Mouse (Mus musculus) forebrain, embryonic 11.5 days (tissue): ENCODE data around the gene Cradd. TPM values are rescaled to one million over a fixed set of nuclear protein-coding genes. Genes with fewer than 3 reads are reported as not detected.
A peak's percentile ranks its signal among the peaks of the same experiment; 100 is the strongest.

Source experiments
- ATAC-seq: fragments of 200-750 bp; cut with Nextera tagmentation; replicated peaks from 2 replicates; pipeline ENCODE4 v1.8.0; 2017; ENCODE audit warnings: moderate TSS enrichment; ENCODE audit not compliant: low FRiP score
- DNase-seq: peaks from one replicate; pipeline ENCODE4 v3.0.0-alpha.2; 2017; ENCODE audit warnings: low spot score
- H3K27ac ChIP-seq: fragments of 300-500 bp; sonication (generic); 2 replicates; pipeline ENCODE4 v1.5.1; 2014; ENCODE audit warnings: low read depth, low read length
- H3K27me3 ChIP-seq: fragments of 300-500 bp; sonication (generic); 2 replicates; pipeline ENCODE4 v1.6.1; 2014; ENCODE audit warnings: mild to moderate bottlenecking, low read length, mixed read lengths; ENCODE audit not compliant: control insufficient read depth, insufficient read depth
- H3K36me3 ChIP-seq: fragments of 300-500 bp; sonication (generic); 2 replicates; pipeline ENCODE4 v1.6.1; 2014; ENCODE audit warnings: mild to moderate bottlenecking, low read length, moderate library complexity, mixed read lengths; ENCODE audit not compliant: control insufficient read depth, insufficient read depth
- H3K4me1 ChIP-seq: fragments of 300-500 bp; sonication (generic); replicated peaks from 2 replicates; pipeline ENCODE4 v1.6.1; 2014; ENCODE audit warnings: low read length, mixed read lengths; ENCODE audit not compliant: control insufficient read depth, insufficient read depth
- H3K4me2 ChIP-seq: fragments of 300-500 bp; sonication (generic); 2 replicates; pipeline ENCODE4 v1.6.1; 2014; ENCODE audit warnings: low read depth, mild to moderate bottlenecking, low read length, moderate library complexity, mixed read lengths; ENCODE audit not compliant: severe bottlenecking
- H3K4me3 ChIP-seq: fragments of 300-500 bp; sonication (generic); 2 replicates; pipeline ENCODE4 v1.5.1; 2014; ENCODE audit warnings: low read depth, low read length
- H3K9ac ChIP-seq: fragments of 300-500 bp; sonication (generic); 2 replicates; pipeline ENCODE4 v1.6.1; 2014; ENCODE audit warnings: low read length
- H3K9me3 ChIP-seq: fragments of 300-500 bp; sonication (generic); 2 replicates; pipeline ENCODE4 v1.6.1; 2016; ENCODE audit warnings: low read length, mixed read lengths; ENCODE audit not compliant: control insufficient read depth
- WGBS: fragments of 180-500 bp; shearing (Covaris S2); extraction: QIAGEN DNeasy Blood & Tissue Kit; methylation state at CpG from one replicate; pipeline ENCODE4 v1.1.7; 2014; 5-methylcytosine and 5-hydroxymethylcytosine counted together
- polyA plus RNA-seq: library from polyadenylated mRNA; unstranded; fragments of >200 nt; fragmentation: Nextera tagmentation; extraction: Ambion mirVana; gene quantifications from 2 replicates; pipeline ENCODE4 v1.2.1, GENCODE M21; 2014

The Cradd gene
- polyA plus RNA-seq, 1 experiment from 2014 or later = 16.6 TPM

DNA sequence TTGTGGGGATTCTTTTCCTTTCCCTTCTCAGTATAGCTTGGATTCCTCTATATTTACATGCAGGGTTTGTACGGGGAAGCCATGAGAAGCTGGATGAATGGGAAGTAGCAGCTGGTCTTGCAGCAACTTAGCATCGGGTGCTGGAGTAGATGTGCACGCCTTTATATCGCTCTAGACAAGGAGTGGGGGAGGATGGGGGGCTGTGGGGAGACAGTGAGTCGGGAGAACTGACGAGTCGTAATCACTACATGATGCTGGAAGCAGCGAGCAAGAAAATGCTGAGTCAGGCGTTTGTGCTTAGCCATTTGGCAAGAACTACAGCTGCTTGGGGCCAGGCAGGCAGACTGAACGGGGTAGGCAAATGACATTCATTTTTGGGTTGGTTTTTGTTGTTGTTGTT is 142.4 kb downstream of the Cradd start:
- H3K9me3 ChIP-seq = no peaks in the 10 kb centered on the region
- no peaks in the 10 kb centered on the region for H3K27me3 ChIP-seq
- H3K27ac ChIP-seq = no peak overlapping the region
- no peaks in the 10 kb centered on the region for H3K4me1 ChIP-seq
- H3K4me3 ChIP-seq = no peak overlapping the region
- ATAC-seq (no peak), DNase-seq (no peak)
- no peak overlapping the region for H3K4me2 ChIP-seq
- 82% methylated on average over 10 of the region's 10 CpGs for WGBS
- no peak overlapping the region for H3K9ac ChIP-seq
- no peaks in the 10 kb centered on the region for H3K36me3 ChIP-seq

DNA sequence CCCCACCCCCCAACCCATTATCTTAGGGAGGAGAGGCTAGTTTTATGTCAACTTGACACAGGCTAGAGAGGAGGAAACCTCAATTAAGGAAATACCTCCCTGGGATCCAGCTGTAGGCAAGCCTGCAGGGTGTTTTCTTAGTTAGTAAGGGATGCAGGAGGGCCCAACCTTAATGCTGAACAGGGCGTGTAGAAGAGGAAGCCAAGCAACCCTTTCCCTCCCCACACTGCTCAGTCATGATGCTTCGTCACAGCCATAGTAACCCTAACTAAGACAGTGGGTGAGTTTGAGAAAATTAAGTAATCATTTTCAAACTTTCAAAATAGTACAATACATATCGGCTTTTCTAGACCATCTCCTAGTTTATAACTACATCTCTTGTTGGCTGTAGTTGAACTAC is 143.0 kb downstream of the Cradd start:
- WGBS = 90% methylated on average over 3 of the region's 3 CpGs
- ATAC-seq = no peak

DNA sequence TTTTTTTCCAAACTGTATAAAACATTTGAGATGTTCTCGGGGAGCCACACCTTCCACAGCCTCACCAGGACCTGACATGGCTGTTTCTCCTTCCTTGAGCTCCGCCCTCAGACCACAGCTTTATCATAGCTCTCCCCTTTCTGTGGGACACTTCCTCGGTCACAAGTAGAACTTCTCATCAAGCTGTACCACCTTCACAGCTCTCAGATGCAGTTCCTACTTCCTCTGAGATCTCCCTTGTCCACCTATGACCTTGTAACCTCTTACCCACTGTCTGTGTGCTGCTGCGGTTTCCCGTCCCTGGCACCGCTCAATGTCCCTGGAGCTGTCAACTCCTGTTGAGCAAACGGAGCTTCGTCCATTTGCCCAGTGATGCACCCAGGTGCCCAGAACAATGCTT is 143.8 kb downstream of the Cradd start:
- ATAC-seq (no peak), DNase-seq (no peak)
- H3K27ac ChIP-seq = no peak overlapping the region
- H3K27me3 ChIP-seq = no peaks in the 10 kb centered on the region
- 92% methylated on average over 8 of the region's 8 CpGs for WGBS
- H3K4me1 ChIP-seq = peaks cover 4% of the 10 kb centered on the region; the same call in 1 of the 2 replicates
- H3K9me3 ChIP-seq = no peaks in the 10 kb centered on the region
- no peaks in the 10 kb centered on the region for H3K36me3 ChIP-seq
- H3K4me2 ChIP-seq = no peak overlapping the region
- no peak overlapping the region for H3K4me3 ChIP-seq
- no peak overlapping the region for H3K9ac ChIP-seq

More for the DNA sequence above, 143.0 kb downstream of the Cradd start:
- H3K4me1 ChIP-seq = no peaks in the 10 kb centered on the region
- DNase-seq = no peak
- H3K4me3 ChIP-seq = no peak overlapping the region
- H3K36me3 ChIP-seq = no peaks in the 10 kb centered on the region
- no peak overlapping the region for H3K4me2 ChIP-seq
- H3K9ac ChIP-seq = no peak overlapping the region
- no peaks in the 10 kb centered on the region for H3K9me3 ChIP-seq
- H3K27me3 ChIP-seq = no peaks in the 10 kb centered on the region
- H3K27ac ChIP-seq = no peak overlapping the region

DNA sequence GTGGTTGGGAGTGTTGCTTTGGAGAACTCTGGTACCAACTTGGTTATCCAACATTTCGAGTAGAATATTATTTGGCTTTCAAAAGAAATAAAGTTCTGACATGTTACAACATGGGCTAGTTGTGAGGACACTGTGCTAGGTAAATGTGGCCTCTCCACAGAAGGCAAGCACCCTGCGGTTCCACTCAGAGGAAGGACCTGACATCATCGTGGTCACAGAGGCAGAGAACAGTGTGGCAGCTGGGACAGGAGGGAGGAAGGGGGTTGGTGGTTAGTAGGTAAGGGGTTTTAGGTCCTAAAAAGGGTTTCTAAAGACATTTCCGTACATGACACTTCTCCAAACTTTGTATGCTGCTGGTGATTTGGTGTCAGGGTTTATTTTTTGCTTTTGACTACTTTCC is 145.1 kb downstream of the Cradd start:
- Histone ChIP-seq H3K9ac (no peak overlapping the region), H3K4me3 (no peak overlapping the region), H3K27ac (no peak overlapping the region), H3K27me3 (no peaks in the 10 kb centered on the region), H3K36me3 (no peaks in the 10 kb centered on the region), H3K4me2 (no peak overlapping the region), H3K4me1 (peaks cover 4% of the 10 kb centered on the region; the same call in 1 of the 2 replicates), H3K9me3 (no peaks in the 10 kb centered on the region)
- 83% methylated on average over 4 of the region's 4 CpGs for WGBS
- ATAC-seq (no peak), DNase-seq (no peak)

DNA sequence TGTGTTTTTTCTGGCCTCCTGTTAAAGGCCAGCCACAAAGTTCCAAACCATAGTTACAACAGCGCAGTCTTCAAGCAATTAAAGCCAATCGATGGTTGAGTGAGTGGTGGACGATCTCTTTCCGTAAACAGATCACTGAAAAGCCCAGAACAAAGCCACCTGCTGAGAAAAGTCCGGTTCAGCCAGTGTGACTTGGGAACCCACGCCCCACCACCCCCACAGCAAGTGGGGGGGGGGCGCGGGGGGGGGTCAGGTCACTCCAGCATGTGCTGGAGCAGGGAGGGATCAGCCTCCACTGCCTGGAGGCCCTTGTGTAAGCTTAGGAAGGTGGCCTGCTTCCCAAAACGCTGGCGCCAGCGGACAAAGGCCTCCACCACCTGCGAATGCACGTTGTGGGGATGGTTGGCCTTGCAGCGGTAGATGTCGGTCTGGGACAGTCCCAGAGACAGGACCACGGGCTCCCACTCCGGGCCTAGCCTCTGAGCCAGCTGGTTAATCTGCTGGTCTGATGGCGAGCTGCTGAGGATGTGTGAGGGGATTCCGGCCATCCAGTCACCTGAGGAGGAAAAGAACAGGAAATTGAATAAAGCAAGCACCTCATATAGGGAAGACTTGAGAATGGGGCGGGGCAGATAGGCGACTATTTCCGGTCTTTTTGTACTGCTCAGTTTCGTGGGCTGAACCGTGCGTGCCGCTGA is 148.4 kb downstream of the Cradd start:
- Histone ChIP-seq H3K27me3 (no peaks in the 10 kb centered on the region), H3K9me3 (no peaks in the 10 kb centered on the region), H3K4me3 (no peak overlapping the region), H3K4me2 (no peak overlapping the region), H3K4me1 (peaks cover 4% of the 10 kb centered on the region; the same call in 1 of the 2 replicates), H3K36me3 (no peaks in the 10 kb centered on the region), H3K9ac (peak overlapping the region; percentile 20), H3K27ac (no peak overlapping the region)
- ATAC-seq = 0 out of 2 replicates have a peak, but pooled peaks have one; percentile 42
- WGBS = 41% methylated on average over 26 of the region's 26 CpGs
- peak; percentile 58 for DNase-seq

DNA sequence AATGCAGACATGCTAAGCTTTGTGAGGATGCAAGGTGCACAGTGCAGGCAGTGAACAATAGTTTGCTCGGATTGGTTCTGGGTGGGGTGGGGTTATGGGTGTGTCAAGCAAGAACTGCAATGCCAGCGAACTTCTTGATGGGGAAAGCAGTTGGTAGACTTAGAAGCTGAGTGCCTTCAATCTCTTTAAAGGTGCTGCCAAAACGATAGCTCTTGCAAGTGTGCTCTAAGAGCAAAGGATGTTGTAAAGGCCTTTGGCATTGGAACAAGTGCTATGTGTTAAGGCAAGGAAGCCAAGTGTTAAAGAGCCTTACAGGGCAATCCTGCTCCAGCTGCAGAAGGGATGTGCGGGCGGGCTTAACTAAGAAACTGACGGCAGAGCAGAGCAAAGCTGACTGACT is 149.7 kb downstream of the Cradd start:
- no peak overlapping the region for H3K27ac ChIP-seq
- H3K27me3 ChIP-seq = no peaks in the 10 kb centered on the region
- 68% methylated on average over 6 of the region's 6 CpGs for WGBS
- H3K4me2 ChIP-seq = no peak overlapping the region
- no peaks in the 10 kb centered on the region for H3K9me3 ChIP-seq
- DNase-seq = no peak
- H3K4me1 ChIP-seq = peaks cover 4% of the 10 kb centered on the region; the same call in 1 of the 2 replicates
- no peak for ATAC-seq
- no peak overlapping the region for H3K4me3 ChIP-seq
- H3K9ac ChIP-seq = no peak overlapping the region
- no peaks in the 10 kb centered on the region for H3K36me3 ChIP-seq

DNA sequence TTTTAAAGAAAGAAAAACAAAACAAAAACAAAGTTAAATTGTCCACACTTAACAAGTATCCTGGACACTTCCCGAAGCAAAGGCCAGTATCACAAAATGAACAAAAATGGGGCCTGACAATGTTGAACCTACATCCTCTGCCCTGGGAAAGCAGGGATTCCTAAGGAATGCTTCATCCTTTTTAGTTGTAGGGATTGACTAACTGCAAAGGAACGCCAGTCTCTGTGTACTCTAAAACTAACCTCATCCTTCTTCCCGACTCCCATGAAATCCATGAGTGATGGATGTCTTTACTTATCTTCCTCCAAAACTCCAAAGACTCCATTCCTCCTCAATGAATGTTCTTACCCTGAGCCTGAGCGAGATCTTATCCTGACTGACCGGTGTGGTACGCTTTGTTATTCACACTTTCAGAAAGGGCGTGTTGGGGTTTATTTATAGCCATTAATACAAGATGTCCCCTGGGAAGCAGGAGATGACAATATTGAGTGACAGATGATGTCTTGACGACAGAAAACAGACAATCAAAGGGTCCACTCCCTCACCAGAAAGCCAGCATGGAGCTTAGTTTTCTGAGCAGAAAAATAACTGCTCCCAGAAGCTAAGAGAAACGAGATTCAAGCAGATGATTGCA is 153.1 kb downstream of the Cradd start:
- DNase-seq = no peak
- H3K9me3 ChIP-seq = no peaks in the 10 kb centered on the region
- H3K4me2 ChIP-seq = no peak overlapping the region
- H3K27ac ChIP-seq = no peak overlapping the region
- ATAC-seq = no peak
- no peak overlapping the region for H3K9ac ChIP-seq
- WGBS = 89% methylated on average over 9 of the region's 9 CpGs
- peaks cover 4% of the 10 kb centered on the region; the same call in 1 of the 2 replicates for H3K4me1 ChIP-seq
- H3K4me3 ChIP-seq = no peak overlapping the region
- H3K27me3 ChIP-seq = no peaks in the 10 kb centered on the region
- no peaks in the 10 kb centered on the region for H3K36me3 ChIP-seq

DNA sequence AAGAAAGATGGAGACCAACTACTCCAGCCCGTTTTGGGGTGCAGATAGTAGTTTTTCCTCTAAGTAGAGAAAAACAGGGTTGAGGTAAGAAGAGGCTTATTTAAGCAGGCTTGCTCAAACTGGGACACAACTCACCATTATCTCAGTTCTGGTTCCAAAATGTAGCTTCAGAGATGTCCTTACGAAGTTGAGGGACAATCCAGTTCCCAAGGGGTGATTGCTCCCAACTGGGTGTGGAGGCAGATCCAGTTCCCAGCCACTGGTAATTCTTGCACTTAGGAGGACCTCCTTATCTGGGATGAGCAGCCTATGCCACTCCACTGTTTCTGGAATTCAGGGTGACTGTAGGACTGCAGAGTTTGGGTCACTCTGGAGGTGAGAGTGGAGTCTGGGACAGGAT is 159.0 kb downstream of the Cradd start:
- H3K4me2 ChIP-seq = no peak overlapping the region
- no peaks in the 10 kb centered on the region for H3K27me3 ChIP-seq
- H3K9ac ChIP-seq = no peak overlapping the region
- WGBS = 85% methylated on average over 2 of the region's 2 CpGs
- ATAC-seq (no peak), DNase-seq (no peak)
- H3K4me3 ChIP-seq = no peak overlapping the region
- H3K36me3 ChIP-seq = no peaks in the 10 kb centered on the region
- H3K9me3 ChIP-seq = no peaks in the 10 kb centered on the region
- no peak overlapping the region for H3K27ac ChIP-seq
- H3K4me1 ChIP-seq = no peaks in the 10 kb centered on the region
